Mouse (Mus musculus): ENCODE measurements around the gene Dnah14.

The Dnah14 gene

DNA sequence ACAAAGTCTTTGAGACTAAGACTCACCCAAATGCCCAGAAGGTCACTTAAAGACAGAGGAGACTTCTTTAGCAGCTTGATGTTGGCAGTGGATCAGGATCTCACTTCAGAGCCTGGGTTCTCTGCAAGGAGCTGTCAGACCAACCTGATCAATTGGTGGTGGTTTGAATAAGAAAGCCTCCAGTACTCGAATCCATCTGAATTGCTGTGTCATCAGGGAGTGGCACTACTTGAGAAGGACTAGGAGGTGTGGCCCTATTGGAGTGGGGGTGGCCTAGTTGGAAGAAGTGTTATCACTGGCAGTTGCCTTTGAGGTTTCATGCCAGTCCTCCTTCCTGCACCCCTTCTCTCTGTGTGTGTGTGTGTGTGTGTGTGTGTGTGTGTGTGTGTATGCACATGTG lies 200.2 kb downstream of the Dnah14 start:
- in situ Hi-C loops (cut with MboI, MseI): no loop called here

- in situ Hi-C loops (cut with MboI, MseI): loop anchor here (10.0 kb wide), 1 partner anchor 942 kb away; no protein-coding TSS in a partner anchor
Measured at GRCm38 (mm10) chr1:181782600-181782999, 206.2 kb downstream of the Dnah14 start.

DNA sequence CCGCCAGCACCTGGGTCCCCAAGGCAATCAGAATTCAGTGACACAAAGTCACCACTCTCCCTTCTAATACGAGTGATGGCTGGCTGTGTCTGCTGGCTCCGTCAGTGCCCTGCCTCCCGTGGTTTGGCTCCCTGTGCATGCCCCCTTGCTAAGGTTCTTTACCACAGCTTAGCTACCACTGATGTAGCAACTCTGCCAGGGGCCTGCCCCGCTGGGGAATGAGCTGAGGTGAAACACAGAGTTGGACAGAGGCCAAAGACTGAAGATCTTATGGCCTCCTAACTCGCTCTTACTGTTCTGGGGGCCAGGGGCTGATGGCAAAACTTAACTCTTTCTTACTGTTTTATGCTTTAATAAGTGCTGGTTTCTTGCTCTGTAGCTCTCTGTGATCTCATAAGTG lies 213.6 kb downstream of the Dnah14 start:
- in situ Hi-C loops (cut with MboI, MseI): loop anchor here (10.0 kb wide), 1 partner anchor 935 kb away; no protein-coding TSS in a partner anchor

DNA sequence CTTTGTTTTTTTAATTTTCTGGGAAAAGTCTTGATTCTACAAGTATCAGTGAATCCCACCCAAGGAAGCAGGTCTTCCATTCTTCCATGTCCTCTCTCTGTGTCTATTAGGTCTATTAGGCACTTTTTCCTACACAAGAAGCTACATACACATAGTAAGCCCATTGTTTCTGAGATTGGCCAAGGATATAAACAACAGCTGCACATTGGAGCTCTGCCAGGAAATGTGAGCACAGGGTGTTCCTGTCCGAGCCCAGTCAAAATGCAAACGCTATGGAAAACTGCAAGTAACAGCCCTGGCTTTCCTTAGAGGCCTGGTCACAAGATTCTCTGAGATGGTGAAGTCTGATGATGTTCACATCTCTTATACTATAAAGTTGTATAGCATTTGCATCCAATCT lies 217.2 kb downstream of the Dnah14 start:
- in situ Hi-C loops (cut with MboI, MseI): no loop called here

GRCm38 (mm10) chr1:181799911-181800310 lies 223.6 kb downstream of the Dnah14 start:
- in situ Hi-C loops (cut with MboI, MseI): no loop called here

GRCm38 (mm10) chr1:181800667-181801066 lies 224.3 kb downstream of the Dnah14 start:
- in situ Hi-C loops (cut with MboI, MseI): no loop called here

DNA sequence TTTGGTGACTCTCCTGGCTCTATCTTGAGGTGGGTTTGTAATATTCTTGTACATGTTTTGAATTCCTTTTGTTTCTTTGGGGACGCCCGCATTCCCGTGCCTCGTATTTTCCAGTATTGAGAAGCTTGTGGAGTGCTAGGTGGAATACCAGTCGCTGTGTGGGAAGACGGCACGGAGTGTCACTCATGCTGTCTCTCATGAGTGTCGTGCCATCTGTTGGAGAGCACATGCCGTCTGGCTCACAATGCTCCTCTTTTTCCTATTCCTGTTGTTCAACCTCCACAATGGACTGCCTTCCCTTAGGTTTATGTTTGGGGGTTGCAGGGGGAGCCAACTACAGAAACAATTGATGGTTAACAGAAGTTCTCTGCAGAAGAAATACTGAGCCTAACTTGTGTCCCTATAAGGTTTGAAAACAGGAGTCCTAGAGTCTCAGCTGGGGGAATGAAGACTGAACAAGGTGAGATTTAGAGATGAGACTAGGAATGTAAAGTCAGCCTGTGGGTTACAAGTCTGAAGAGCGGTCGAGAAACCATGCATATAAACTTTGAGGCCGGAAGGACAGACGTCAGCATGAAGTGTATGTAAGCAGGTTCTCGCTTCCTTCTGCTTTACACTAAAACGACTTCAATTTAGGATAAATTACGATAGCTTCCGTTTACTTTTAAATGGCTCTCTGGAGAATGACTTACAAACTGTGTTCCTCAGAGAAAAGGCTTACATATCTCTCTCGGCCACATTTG lies 235.3 kb downstream of the Dnah14 start:
- in situ Hi-C loops (cut with MboI, MseI): no loop called here

DNA sequence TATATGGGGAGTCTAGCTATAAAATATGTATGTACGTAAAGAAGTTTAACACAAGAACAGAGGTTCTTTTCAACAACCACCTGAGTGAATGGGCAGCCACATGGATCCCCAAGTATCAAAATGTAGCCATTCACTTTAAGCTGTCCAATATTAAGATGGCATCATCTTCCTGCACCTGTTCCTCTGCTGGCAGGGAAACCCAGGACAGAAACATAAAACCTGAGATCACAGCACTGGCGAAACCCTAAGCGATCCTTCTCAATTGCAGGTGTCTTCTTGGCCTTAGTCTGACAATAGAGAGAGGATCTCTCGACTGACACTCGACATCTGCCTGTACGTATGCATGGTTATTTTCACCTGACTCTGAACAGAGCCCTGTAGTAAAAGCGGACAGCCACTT lies 250.4 kb downstream of the Dnah14 start:
- in situ Hi-C loops (cut with MboI, MseI): no loop called here

DNA sequence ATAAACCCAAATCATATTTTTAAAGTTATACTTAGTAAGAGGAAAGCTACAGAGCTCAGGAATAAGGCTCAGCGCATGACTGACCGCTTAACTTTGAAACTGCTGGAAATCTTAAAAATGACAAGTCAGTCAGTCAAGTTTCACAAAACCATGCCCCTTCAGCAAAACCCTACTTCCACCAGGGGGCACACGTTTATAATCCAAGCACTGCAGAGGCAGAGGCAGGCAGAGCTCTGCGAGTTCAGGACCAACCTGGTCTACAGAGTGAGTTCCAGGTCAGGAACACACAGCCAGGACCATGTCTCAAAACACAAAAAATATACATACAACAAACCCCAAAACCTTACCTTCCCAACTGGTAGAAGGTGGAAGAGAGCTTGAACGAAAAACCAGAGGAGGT lies 252.0 kb downstream of the Dnah14 start:
- in situ Hi-C loops (cut with MboI, MseI): no loop called here

DNA sequence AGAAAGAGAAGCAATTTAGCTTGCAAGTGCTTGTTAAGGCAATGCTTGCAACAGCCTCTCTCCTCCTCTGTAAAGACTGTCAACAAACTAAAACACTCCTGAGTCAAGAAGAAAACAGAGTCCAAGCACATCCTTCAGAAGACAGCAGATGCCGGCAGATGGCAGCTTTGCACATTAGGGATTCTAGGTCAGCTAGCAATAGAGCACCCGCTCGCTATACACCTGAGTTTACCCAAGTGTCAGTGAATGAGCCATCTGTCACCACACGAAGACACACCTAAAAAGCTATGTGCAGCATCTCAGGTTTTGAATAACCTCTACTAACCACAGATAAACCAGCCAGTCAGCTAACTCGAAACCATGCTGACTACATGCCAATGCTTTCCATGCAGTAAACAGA lies 256.4 kb downstream of the Dnah14 start:
- in situ Hi-C loops (cut with MboI, MseI): no loop called here

- in situ Hi-C loops (cut with MboI, MseI): no loop called here
Measured at GRCm38 (mm10) chr1:181833143-181833542, 256.8 kb downstream of the Dnah14 start.

DNA sequence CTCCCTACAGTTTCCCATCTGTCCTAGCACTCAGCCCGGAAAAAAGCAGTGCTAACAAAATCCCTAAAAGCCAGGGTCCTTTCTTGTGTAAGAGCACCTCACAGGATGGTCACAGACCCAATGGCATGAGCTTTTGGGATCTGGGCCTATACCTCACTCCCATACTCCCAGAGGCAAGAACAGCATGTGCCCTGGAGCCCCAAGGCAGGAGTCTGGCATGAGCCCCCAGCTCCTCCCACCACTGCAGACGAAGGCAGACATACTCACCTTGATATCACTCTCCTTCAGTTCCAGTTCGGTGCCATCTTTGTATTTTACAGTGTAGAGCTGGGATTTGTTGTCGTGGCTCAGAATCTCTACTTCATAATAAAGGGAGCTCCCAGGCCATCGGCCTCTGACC lies 261.8 kb downstream of the Dnah14 start:
- in situ Hi-C loops (cut with MboI, MseI): no loop called here

DNA sequence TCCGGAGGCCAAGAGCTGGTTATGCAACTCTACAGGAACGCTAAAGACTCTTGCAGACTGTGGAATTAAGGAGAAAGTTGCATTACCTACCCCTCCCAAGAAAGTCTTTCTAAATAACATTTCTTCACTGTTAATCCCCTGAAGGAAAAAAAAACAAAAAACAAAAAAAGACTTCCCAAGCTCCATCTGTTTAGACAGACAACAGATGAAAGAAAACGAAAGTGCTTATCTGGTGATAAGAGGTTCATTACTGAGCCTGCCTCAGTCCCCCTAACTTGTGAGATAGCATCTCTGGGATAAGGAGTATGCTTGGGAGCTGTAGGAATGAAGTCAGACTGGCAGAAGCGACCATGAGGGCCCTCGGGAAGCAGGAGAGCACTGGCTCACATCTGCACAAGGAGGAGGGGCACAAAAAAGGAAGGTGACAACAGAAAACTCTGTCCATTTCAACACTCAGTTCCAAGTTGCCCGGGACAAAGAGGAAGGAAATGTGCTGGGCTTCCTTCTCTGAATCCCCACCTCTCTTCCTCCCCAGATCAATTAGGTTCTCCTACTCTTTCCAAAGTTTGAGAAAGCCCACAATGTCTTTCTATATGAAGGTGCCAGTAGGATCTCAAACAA lies 263.5 kb downstream of the Dnah14 start:
- in situ Hi-C loops (cut with MboI, MseI): loop anchor here (10.0 kb wide), 1 partner anchor 825 kb away; no protein-coding TSS in a partner anchor

DNA sequence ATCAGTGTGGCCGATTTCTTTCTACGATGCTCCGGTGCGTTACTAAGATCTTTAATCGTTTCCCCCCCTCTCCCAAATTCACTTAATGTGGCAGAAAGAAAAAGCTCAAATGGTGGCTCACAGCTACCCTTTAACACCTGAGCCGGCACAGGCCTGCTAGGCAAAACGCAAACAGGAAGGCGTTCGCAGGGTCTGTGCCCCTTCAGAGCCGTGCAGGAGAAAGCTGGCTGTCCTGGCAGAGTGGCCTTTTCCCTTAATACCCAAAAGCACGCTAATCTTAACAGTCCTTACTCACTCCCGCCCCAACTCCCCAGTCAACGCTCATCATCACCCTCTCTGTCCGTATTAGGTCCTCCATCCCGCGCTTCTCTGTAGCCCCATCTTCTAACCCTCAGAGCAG lies 265.0 kb downstream of the Dnah14 start:
- in situ Hi-C loops (cut with MboI, MseI): loop anchor here (10.0 kb wide), 1 partner anchor 827 kb away; no protein-coding TSS in a partner anchor

DNA sequence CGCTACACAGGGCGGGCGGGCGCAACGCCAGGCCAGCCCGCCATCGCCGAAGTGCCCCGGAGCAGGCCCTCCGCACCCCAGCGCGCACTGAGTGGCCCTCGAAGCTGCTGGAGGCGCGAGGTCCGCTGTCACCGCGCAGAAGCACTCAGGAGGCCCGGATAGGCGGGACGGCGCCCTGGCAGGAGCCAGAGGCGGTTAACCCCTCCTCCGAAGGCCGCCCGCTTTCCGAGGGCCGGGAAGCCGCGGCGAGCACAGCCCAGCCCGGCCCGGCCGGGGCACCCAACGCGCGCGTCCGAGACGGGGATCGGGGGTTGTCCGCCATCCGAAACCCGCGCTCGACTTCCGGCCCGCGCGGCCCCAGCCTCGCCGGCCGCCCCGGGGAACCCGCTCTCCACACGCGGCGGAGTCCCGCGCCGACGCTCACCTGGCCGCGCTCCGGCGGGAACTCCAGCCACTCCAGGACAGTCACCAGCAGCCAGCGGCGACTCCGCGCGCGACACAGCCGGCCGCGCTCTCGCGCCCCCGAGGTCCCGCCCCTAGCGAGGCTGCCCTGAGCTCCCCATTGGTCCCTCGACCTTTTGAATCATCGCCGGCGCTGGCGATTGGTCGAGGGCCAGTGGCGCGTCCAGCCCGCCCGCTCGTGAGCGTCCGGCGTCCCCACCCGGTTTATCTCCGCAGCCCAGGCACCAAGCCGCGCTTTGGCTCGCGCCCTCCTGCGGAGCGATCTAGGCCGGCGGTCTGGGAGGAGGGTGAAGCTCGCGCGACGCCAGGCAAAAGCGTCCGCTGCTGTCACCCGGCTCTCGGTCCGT lies 265.7 kb downstream of the Dnah14 start:
- in situ Hi-C loops (cut with MboI, MseI): loop anchor here (10.0 kb wide), 1 partner anchor 827 kb away; no protein-coding TSS in a partner anchor

- in situ Hi-C loops (cut with MboI, MseI): loop anchor here (10.0 kb wide), 1 partner anchor 828 kb away; no protein-coding TSS in a partner anchor
Measured at GRCm38 (mm10) chr1:181842781-181843180, 266.4 kb downstream of the Dnah14 start, which contains the start of gene Lbr. Gene Lbr (minus strand): TSS chr1:181843046.

- in situ Hi-C loops (cut with MboI, MseI): loop anchor here (10.0 kb wide), 1 partner anchor 830 kb away; no protein-coding TSS in a partner anchor
Measured at GRCm38 (mm10) chr1:181844874-181845547, 268.7 kb downstream of the Dnah14 start.

DNA sequence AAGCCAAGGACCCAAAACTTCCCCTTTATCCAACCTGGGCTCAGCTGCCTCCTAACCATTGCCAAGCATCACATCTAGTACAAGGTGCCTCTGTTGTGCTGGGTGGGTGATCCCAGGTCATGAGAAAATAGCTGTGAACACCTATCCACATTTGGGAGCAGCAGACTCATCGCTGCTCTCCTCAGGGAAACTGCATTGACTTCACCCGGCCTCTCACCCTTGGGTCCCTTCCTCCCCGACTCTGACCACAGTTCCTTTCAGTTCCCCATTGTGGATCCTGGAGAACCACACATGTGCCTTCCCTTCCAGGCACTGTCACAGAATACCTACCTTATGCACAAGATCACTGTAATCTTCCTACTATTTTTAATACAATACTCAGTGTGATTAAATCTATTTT lies 269.4 kb downstream of the Dnah14 start:
- in situ Hi-C loops (cut with MboI, MseI): loop anchor here (10.0 kb wide), 1 partner anchor 831 kb away; no protein-coding TSS in a partner anchor

- in situ Hi-C loops (cut with MboI, MseI): loop anchor here (10.0 kb wide), 1 partner anchor 833 kb away; no protein-coding TSS in a partner anchor
Measured at GRCm38 (mm10) chr1:181847396-181847795, 271.0 kb downstream of the Dnah14 start.

DNA sequence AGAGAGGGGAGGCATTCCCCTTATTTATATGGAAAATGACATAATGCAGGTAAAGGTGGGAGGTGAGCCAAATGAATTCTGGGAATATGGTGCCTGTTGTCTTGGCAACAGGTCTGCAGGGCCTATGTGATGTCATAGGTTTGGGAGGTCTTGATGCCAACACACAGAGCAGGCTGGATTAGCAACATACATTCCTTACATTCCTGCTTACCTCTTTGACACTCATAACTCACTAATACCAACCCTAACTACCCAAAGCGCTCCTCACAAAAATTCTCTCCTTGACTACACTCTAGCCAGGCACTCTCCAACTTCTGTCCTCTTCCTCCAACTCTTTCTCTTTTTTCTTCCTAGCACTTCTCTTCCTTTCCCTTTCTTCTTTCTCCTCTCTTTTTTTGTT lies 271.9 kb downstream of the Dnah14 start:
- in situ Hi-C loops (cut with MboI, MseI): loop anchor here (10.0 kb wide), 1 partner anchor 833 kb away; no protein-coding TSS in a partner anchor

DNA sequence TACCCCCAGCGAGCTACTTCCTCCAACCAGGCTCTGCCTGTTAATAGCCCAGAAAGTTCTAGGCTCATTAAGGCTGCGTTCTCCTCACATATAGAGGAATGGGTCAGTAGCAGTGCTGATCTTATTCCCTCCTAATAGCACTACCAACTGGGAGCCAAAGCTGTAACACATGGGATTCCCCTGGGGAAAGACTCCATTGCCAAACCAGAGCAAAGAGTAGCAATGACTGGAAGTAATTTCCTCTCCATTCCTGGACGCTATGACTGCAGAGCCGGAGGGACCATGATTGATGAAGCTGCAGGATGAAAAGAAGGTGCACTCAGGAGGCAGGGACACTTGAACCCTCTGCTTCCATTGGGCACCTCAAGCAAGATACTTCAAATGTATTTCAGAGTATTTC lies 274.1 kb downstream of the Dnah14 start:
- in situ Hi-C loops (cut with MboI, MseI): no loop called here

Data from T-helper 1 cell (primary cell).